Mouse (Mus musculus) limb, embryonic 13.5 days (tissue): ENCODE results near the gene Npcd. TPM values are rescaled to one million over a fixed set of nuclear protein-coding genes. Genes with fewer than 3 reads are reported as not detected.

ENCODE experiments used
- ATAC-seq: fragments of 200-750 bp; cut with Nextera tagmentation; 2 replicates; pipeline ENCODE4 v1.8.0; 2017; ENCODE audit warnings: low read depth, moderate number of reproducible peaks, moderate TSS enrichment; ENCODE audit not compliant: low FRiP score
- H3K27ac ChIP-seq: fragments of 300-500 bp; sonication (generic); 2 replicates; pipeline ENCODE4 v1.5.1; 2015; ENCODE audit warnings: inconsistent platforms, mild to moderate bottlenecking, moderate library complexity
- H3K27me3 ChIP-seq: fragments of 300-500 bp; sonication (generic); 2 replicates; pipeline ENCODE4 v1.6.1; 2015; ENCODE audit warnings: mild to moderate bottlenecking, inconsistent platforms
- H3K36me3 ChIP-seq: fragments of 300-500 bp; sonication (generic); 2 replicates; pipeline ENCODE4 v1.6.1; 2015; ENCODE audit warnings: inconsistent platforms, mild to moderate bottlenecking, moderate library complexity
- H3K4me1 ChIP-seq: fragments of 300-500 bp; sonication (generic); 2 replicates; pipeline ENCODE4 v1.6.1; 2015; ENCODE audit warnings: inconsistent platforms
- H3K4me2 ChIP-seq: fragments of 300-500 bp; sonication (generic); replicated peaks from 2 replicates; pipeline ENCODE4 v1.6.1; 2015; ENCODE audit warnings: inconsistent platforms, mild to moderate bottlenecking, moderate library complexity
- H3K4me3 ChIP-seq: fragments of 300-500 bp; sonication (generic); 2 replicates; pipeline ENCODE4 v1.5.1; 2015; ENCODE audit warnings: moderate library complexity, mild to moderate bottlenecking, inconsistent platforms
- H3K9ac ChIP-seq: fragments of 300-500 bp; sonication (generic); 2 replicates; pipeline ENCODE4 v1.6.1; 2015; ENCODE audit warnings: mild to moderate bottlenecking, inconsistent platforms
- H3K9me3 ChIP-seq: fragments of 300-500 bp; sonication (generic); 2 replicates; pipeline ENCODE4 v1.6.1; 2016; ENCODE audit warnings: inconsistent platforms
- whole genome bisulfite sequencing: fragments of 180-500 bp; shearing (Covaris S2); methylation state at CpG from one replicate; pipeline ENCODE4 v1.1.7; 2015; 5-methylcytosine and 5-hydroxymethylcytosine counted together
- polyA plus RNA-seq: library from polyadenylated mRNA; unstranded; fragments of >200 nt; fragmentation: Nextera tagmentation; extraction: Ambion mirVana; gene quantifications from 2 replicates; pipeline ENCODE4 v1.2.1, GENCODE M21; 2015

Gene Npcd
- polyA plus RNA-seq, 1 experiment from 2014 or later, result 0.46 TPM

- Histone ChIP-seq H3K36me3 (peaks cover 20% of the 10 kb centered on the region), H3K4me1 (peaks cover 4% of the 10 kb centered on the region), H3K27me3 (no peaks in the 10 kb centered on the region), H3K9me3 (no peaks in the 10 kb centered on the region), H3K27ac (no peak overlapping the region), H3K4me2 (no peak overlapping the region), H3K9ac (0 out of 2 replicates have a peak overlapping the region, but pooled peaks have one; percentile 19), H3K4me3 (no peak overlapping the region)
- WGBS, result 91% methylated on average over 3 of the region's 3 CpGs
- ATAC-seq, result no peak
Observed at GRCm38 (mm10) chr15:79757118-79757517, 76.9 kb downstream of the Npcd start.

GRCm38 (mm10) chr15:79755977-79756625 is 77.9 kb downstream of the Npcd start:
- peak overlapping the region; percentile 43; the same call in 1 of the 2 replicates for H3K9ac ChIP-seq
- peaks cover 11% of the 10 kb centered on the region for H3K36me3 ChIP-seq

GRCm38 (mm10) chr15:79755176-79755575 is 78.9 kb downstream of the Npcd start:
- H3K9me3 ChIP-seq, result no peaks in the 10 kb centered on the region
- H3K4me1 ChIP-seq, result peaks cover 4% of the 10 kb centered on the region
- no peak overlapping the region for H3K9ac ChIP-seq
- H3K27ac ChIP-seq, result no peak overlapping the region
- no peaks in the 10 kb centered on the region for H3K27me3 ChIP-seq
- H3K36me3 ChIP-seq, result 0 out of 2 replicates have a peak, but pooled peaks cover 5% of the 10 kb centered on the region
- ATAC-seq, result no peak
- H3K4me3 ChIP-seq, result no peak overlapping the region
- WGBS, result 83% methylated on average over 4 of the region's 4 CpGs
- no peak overlapping the region for H3K4me2 ChIP-seq

More at GRCm38 (mm10) chr15:79755977-79756625, 77.9 kb downstream of the Npcd start:
- Histone ChIP-seq H3K4me1 (peaks cover 4% of the 10 kb centered on the region), H3K9me3 (no peaks in the 10 kb centered on the region), H3K27me3 (no peaks in the 10 kb centered on the region), H3K4me3 (no peak overlapping the region), H3K4me2 (no peak overlapping the region), H3K27ac (no peak overlapping the region)
- no peak for ATAC-seq
- WGBS, result 72% methylated on average over 8 of the region's 8 CpGs

GRCm38 (mm10) chr15:79753873-79754272 is 80.2 kb downstream of the Npcd start:
- peak overlapping the region; percentile 35 for H3K9ac ChIP-seq
- ATAC-seq, result no peak
- WGBS, result 41% methylated on average over 4 of the region's 4 CpGs

GRCm38 (mm10) chr15:79753420-79753752 is 80.7 kb downstream of the Npcd start:
- Histone ChIP-seq H3K9ac (peak overlapping the region; percentile 35; the same call in 1 of the 2 replicates), H3K4me3 (no peak overlapping the region), H3K27ac (no peak overlapping the region), H3K4me1 (peaks cover 4% of the 10 kb centered on the region), H3K9me3 (no peaks in the 10 kb centered on the region), H3K4me2 (no peak overlapping the region), H3K27me3 (no peaks in the 10 kb centered on the region), H3K36me3 (0 out of 2 replicates have a peak, but pooled peaks cover 5% of the 10 kb centered on the region)
- ATAC-seq, result 0 out of 2 replicates have a peak, but pooled peaks have one; percentile 8
- 86% methylated on average over 3 of the region's 3 CpGs for WGBS

More at GRCm38 (mm10) chr15:79753873-79754272, 80.2 kb downstream of the Npcd start:
- no peak overlapping the region for H3K4me3 ChIP-seq
- no peaks in the 10 kb centered on the region for H3K27me3 ChIP-seq
- 0 out of 2 replicates have a peak, but pooled peaks cover 5% of the 10 kb centered on the region for H3K36me3 ChIP-seq
- H3K27ac ChIP-seq, result no peak overlapping the region
- H3K4me1 ChIP-seq, result peaks cover 4% of the 10 kb centered on the region
- no peaks in the 10 kb centered on the region for H3K9me3 ChIP-seq
- no peak overlapping the region for H3K4me2 ChIP-seq

GRCm38 (mm10) chr15:79752742-79753419 is 81.2 kb downstream of the Npcd start:
- WGBS, result 21% methylated on average over 11 of the region's 11 CpGs
- no peak overlapping the region for H3K4me2 ChIP-seq
- peaks cover 4% of the 10 kb centered on the region for H3K4me1 ChIP-seq
- no peaks in the 10 kb centered on the region for H3K27me3 ChIP-seq
- no peak overlapping the region for H3K27ac ChIP-seq
- no peak overlapping the region for H3K9ac ChIP-seq
- 0 out of 2 replicates have a peak, but pooled peaks cover 5% of the 10 kb centered on the region for H3K36me3 ChIP-seq
- H3K9me3 ChIP-seq, result no peaks in the 10 kb centered on the region
- peak; percentile 59; the same call in 1 of the 2 replicates for ATAC-seq
- H3K4me3 ChIP-seq, result no peak overlapping the region

- Histone ChIP-seq H3K4me1 (peaks cover 4% of the 10 kb centered on the region), H3K9me3 (no peaks in the 10 kb centered on the region), H3K27me3 (no peaks in the 10 kb centered on the region), H3K9ac (no peak overlapping the region), H3K27ac (no peak overlapping the region), H3K4me2 (no peak overlapping the region), H3K36me3 (no peaks in the 10 kb centered on the region), H3K4me3 (no peak overlapping the region)
- ATAC-seq, result no peak
- WGBS, result 81% methylated on average over 17 of the region's 17 CpGs
Observed at GRCm38 (mm10) chr15:79751772-79752171, 82.3 kb downstream of the Npcd start.

- H3K36me3 ChIP-seq, result no peaks in the 10 kb centered on the region
- H3K9ac ChIP-seq, result no peak overlapping the region
- no peak overlapping the region for H3K4me3 ChIP-seq
- H3K27me3 ChIP-seq, result no peaks in the 10 kb centered on the region
- no peaks in the 10 kb centered on the region for H3K9me3 ChIP-seq
- no peak overlapping the region for H3K27ac ChIP-seq
- H3K4me2 ChIP-seq, result no peak overlapping the region
- no peak for ATAC-seq
- 85% methylated on average over 8 of the region's 8 CpGs for WGBS
- peaks cover 10% of the 10 kb centered on the region for H3K4me1 ChIP-seq
Observed at GRCm38 (mm10) chr15:79750266-79750665, 83.8 kb downstream of the Npcd start.

GRCm38 (mm10) chr15:79749162-79749561 is 84.9 kb downstream of the Npcd start:
- H3K27me3 ChIP-seq, result no peaks in the 10 kb centered on the region
- no peak overlapping the region for H3K9ac ChIP-seq
- H3K27ac ChIP-seq, result no peak overlapping the region
- ATAC-seq, result no peak
- no peak overlapping the region for H3K4me2 ChIP-seq
- H3K4me3 ChIP-seq, result no peak overlapping the region
- H3K36me3 ChIP-seq, result no peaks in the 10 kb centered on the region
- H3K4me1 ChIP-seq, result peaks cover 18% of the 10 kb centered on the region
- H3K9me3 ChIP-seq, result no peaks in the 10 kb centered on the region
- WGBS, result 88% methylated on average over 7 of the region's 7 CpGs

- Histone ChIP-seq H3K9ac (no peak overlapping the region), H3K27me3 (no peaks in the 10 kb centered on the region), H3K9me3 (no peaks in the 10 kb centered on the region), H3K4me3 (no peak overlapping the region), H3K27ac (no peak overlapping the region), H3K4me1 (peaks cover 17% of the 10 kb centered on the region), H3K36me3 (no peaks in the 10 kb centered on the region), H3K4me2 (no peak overlapping the region)
- 61% methylated on average over 11 of the region's 11 CpGs for WGBS
- no peak for ATAC-seq
Observed at GRCm38 (mm10) chr15:79747998-79748397, 86.0 kb downstream of the Npcd start.

- 88% methylated on average over 5 of the region's 5 CpGs for WGBS
- ATAC-seq, result no peak
- H3K27ac ChIP-seq, result no peak overlapping the region
Observed at GRCm38 (mm10) chr15:79745883-79746282, 88.2 kb downstream of the Npcd start.

GRCm38 (mm10) chr15:79745312-79745711 is 88.7 kb downstream of the Npcd start:
- H3K4me3 ChIP-seq, result no peak overlapping the region
- no peaks in the 10 kb centered on the region for H3K9me3 ChIP-seq
- H3K9ac ChIP-seq, result no peak overlapping the region
- WGBS, result 58% methylated on average over 10 of the region's 10 CpGs
- peak overlapping the region; percentile 11; the same call in 1 of the 2 replicates for H3K4me2 ChIP-seq
- no peak for ATAC-seq
- no peaks in the 10 kb centered on the region for H3K27me3 ChIP-seq
- peaks cover 34% of the 10 kb centered on the region for H3K4me1 ChIP-seq
- H3K27ac ChIP-seq, result no peak overlapping the region; the same call in 1 of the 2 replicates
- H3K36me3 ChIP-seq, result no peaks in the 10 kb centered on the region

More at GRCm38 (mm10) chr15:79745883-79746282, 88.2 kb downstream of the Npcd start:
- Histone ChIP-seq H3K9me3 (no peaks in the 10 kb centered on the region), H3K4me2 (no peak overlapping the region), H3K4me1 (peaks cover 28% of the 10 kb centered on the region), H3K4me3 (no peak overlapping the region), H3K36me3 (no peaks in the 10 kb centered on the region), H3K9ac (no peak overlapping the region), H3K27me3 (no peaks in the 10 kb centered on the region)
